Mouse (Mus musculus): ENCODE measurements around the gene Ppfibp2.

The Ppfibp2 gene

DNA sequence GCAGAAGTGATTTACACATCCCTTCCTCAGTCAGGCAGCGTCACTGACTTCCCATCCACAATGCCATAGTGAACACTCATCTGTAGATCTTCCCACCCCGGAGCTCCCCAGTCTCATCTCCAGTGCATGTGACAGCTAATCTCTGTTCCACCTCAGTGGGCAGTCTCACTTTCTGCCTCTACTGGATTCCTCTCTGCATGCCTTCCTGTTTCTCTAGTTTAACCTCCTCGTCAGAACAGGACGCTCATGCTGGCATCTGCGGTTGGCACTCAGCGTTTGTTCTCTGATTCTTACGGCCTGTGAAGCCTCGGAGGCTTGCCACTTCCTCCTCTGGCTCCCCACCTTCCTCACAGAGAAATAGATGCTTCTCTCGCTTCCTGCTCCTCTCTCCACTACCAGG, 112.6 kb downstream of the Ppfibp2 start:
- peak; percentile 46 to 63 for DNase-seq

DNA sequence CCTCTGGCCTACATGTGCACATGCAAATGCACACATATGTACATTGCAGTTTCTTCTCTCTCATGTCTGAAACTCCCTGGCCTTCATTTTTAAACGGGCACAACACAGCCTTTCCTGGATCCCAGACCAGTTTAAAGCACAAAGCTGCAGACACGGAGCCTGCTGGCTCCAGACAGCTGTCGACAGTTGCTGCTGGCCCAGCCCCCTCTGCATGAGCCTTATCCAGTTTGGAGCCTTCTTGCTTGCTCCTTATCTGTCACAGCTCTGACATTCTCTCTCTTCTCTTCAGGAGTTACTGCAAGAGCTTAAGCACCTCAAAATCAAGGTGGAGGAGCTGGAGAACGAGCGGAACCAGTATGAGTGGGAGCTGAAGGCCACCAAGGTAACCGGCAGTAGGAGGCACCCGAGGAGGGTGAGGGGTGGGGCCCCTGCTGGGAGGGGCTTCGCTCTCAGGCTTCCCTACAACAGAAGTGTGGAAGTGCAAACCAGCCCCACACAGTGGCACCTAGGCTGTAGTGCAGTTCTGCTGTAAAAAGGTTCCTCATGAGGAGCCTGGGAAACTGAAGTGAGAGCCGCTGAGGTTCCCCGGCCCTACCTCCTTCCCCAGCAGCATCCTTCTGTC, 113.6 kb downstream of the Ppfibp2 start:
- peak; percentile 89 to 93 for DNase-seq

DNA sequence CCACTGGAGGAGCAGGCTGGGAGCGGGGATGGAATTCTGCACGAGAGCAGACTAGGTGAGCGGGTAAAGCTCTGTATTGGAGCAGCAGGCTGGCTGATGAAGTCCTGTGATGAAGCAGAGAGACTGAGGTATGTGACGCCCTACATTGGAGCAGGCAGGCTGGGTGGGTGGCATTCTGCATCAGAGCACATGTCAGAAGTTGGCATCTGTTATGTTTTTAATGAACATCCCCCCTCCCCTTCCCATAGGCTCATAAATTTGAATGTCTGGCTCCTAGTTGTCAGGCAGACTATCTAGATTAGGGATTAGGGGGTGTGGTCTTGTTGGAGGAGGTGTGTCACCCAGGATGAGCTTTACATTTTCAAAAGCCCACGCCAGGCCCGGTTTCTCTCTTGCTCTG, 117.7 kb downstream of the Ppfibp2 start:
- DNase-seq: no peak

DNA sequence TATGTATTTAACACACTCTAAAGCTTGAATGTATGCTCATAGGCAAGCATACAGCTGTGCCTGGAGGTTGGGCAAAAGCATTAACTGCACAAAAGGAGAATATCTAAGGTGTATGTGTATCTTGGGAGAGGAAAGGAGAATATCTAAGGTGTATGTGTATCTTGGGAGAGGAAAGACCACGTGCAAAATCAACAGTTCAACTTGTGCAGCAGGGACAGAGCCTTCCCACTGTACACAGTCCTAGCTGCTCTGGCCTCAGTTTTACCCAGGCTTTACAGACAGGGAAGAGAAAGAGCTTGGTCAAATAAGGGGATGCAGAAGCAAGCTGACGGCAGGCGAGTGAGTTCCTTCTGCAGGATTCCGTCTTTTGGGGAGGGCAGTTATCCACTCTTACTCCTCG, 119.1 kb downstream of the Ppfibp2 start:
- no peak for DNase-seq

DNA sequence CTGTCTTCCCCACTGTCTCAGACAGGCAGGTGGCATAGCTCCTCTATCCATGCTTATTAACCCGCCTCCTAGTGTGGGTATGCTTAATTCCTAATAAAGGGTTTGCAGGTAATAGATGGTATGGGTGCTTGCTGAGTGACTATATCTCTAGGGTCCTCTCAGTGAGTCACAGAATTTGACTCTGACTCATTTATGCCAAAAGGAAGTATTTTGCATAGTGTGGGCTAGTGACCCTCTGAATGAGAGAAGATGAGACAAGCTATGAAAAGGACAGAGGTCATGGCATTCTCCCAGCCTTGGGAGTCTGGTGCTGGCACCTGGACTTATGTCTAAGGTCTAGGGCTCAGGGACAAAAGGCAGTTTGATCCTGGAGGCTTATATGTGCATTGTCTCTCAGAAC, 125.8 kb downstream of the Ppfibp2 start:
- no peak for DNase-seq

DNA sequence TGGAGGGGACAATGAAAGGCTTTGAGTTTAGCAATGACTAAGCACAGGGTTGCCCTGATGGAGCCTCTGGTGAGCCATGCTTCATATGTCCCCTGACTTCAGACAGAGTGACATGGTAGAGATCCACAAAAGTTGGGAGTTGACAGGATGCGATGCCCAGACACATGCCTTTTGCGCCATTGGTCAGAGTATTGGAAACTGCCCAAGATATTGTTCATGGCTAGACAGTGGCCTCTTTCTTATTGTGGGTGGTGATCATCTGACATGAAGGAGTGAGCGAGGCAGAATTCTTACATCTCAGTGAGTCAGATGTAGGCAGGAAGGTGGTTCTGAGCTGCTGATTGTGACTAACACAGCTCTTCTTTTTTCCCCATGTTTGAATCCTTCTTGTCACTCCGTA, 127.5 kb downstream of the Ppfibp2 start:
- no peak for DNase-seq

DNA sequence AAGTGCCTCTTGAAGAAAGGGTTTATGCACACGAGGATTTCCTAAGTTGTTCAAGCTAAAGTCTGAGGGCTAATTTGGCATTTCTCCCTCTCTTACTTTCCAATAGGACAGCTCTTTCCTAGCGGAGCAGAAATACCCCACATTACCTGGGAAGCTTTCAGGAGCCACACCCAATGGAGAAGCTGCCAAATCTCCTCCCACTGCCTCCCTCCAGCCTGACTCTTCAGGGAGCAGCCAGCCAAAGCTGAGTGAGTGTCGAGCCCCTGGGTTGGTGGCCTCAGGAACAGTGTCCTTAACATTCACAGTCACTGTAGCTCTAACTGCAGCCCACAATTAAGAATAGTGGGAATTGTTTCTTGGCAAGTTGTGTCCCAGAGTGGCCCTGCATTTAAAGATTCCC, 132.5 kb downstream of the Ppfibp2 start:
- DNase-seq: peak; percentile 54 to 65

DNA sequence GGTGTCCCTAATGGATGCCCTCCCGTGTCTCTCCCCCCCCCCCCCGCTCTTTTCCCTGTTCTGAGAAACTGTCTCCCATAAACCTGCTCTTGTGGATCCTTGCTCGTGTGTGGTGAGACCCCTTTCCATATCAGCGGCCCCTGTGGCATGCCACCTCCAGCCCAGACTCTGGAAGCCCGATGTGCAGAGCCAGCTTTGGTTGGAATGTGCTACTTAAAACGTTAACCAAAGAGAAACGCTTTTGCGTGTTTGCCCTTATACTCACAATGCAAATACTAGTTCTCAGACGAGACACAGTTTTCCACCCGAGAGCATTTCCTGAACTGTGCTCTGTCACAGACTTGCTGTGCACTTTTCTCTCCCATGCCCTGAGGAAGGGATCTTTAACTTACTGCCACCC, 135.6 kb downstream of the Ppfibp2 start:
- DNase-seq: no peak

DNA sequence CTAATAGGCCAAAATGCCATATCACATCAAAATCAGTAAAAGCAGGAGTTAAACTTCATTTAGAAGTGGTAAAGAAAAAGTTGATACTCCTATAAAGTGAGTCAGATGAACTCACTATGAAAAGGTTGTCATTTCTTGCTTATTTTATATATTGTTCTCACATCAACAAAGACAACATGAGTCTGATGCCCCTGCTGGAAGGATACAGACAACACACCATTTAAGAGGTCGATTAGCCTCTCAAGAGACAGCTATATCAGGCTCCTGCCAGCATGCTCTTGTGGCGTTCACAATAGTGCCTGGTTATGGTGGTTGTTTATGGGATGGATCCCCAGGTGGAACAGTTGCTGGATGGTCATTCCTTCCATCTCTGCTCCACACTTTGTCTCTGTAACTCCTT, 138.2 kb downstream of the Ppfibp2 start:
- no peak for DNase-seq

DNA sequence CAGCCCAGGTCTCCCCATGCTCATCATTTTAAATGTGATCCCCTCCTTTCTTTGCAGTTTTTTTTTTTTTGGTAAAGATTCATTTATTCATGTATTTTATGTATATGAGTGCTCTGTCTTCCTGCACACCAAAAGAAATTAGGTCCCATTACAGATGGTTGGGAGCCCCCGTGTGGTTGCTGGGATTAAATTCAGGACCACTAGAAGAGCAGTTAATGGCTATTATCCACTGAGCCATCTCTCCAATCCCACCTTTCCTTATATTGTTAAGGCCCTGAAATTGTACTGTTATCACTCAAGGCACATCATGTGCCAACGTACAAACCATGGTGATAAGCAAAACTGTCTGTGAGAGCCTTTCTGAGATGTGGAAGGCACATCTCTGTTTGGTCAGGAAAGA, 143.7 kb downstream of the Ppfibp2 start:
- no peak for DNase-seq

DNA sequence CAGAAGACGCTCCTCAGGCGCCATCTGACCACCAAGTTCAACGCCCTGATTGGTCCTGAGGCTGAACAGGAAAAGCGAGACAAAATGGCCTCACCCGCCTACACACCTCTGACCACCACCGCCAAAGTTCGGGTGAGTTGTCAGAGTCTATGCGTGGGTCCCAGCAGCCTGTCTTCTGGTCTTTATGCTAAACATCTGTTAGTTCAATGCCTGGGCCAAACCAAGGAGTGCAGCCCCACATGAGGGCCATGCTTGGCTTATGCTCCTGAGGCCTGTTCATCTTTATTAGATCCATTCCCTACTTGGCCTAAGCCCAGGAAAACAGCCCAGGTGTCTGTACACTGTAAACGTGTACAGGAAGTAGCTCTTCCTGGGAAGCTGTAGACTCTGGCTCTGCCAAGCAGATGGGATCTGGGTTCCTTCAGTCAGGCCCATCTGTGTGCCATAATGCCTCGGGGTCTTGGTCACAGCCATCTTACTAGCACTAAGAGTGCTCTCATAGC, 148.0 kb downstream of the Ppfibp2 start:
- DNase-seq: no peak

DNA sequence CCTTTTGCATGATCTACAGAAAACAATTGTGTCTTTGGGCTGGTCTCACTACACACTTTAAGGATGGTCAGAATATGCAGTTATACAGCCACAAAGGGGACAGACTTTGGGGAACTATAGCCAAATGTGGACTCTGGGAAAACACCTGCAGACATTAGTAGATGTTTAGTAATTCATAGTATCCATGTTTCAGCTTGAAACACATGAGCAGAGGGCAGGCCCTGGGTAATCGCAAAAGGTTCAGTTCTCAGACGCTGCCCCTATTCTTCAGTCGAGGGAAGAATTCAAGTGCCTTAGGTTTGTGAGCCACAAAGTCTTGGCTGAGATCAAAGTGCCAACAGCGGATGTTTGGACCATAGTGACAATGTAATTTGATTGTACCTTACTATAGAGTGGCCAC, 149.4 kb downstream of the Ppfibp2 start:
- no peak for DNase-seq

DNA sequence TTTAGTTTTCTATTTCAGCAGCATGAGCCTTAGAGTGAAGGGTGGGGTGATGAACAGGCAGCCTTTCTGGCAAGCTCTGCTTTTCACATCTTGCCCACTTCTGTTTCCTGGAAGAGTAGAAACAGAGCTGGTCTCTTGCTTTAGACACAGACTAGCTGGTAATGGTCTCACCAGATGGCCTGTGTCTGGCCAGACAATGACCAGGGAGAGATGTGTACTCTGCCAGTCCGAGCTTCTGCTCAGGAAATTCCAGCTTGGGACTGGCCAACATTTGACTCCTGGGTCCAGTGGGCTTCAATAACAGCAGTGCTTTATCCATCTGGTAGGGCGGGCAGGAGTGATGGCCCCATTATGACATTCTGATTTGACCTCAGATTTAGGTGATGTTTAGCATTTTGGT, 150.1 kb downstream of the Ppfibp2 start:
- DNase-seq: no peak

DNA sequence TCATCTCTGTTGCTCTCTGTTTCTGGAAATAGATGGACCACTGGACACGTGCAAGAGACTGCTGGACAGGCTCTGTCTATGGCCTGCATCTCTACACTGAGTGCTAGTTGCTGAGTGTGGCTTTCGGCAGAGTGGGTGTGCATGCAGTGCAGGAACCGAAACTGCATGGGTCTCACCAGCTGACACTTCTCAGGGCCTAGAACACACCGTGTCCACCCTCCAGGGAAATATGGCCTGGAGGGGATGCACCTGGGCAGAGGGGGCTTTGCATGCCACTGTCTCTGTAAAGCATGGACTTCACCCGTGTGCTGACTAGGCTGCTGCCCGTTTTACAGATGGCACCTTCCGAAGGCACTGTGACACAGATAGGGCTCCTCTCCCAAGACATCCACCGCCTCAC, 151.0 kb downstream of the Ppfibp2 start:
- DNase-seq: no peak

DNA sequence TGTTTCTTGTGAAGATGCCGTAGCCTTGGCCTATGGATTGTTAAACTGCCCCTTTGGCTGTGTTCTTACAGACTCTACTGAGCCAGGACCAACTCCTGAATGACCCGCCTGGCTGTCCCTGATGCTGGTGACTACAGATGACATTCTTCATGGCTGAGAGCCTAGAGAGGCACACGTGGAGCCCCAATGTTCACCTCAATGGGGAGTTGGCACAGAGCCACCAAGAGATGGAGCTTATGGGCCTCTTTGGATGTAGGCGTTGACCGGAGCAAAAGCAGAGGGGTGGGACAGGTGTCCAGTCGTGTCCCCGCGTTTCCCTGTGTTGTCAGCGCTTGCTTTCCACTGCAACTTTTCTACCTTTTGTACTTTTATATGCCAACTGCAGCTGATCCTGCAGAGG, 152.5 kb downstream of the Ppfibp2 start:
- DNase-seq: no peak

DNA sequence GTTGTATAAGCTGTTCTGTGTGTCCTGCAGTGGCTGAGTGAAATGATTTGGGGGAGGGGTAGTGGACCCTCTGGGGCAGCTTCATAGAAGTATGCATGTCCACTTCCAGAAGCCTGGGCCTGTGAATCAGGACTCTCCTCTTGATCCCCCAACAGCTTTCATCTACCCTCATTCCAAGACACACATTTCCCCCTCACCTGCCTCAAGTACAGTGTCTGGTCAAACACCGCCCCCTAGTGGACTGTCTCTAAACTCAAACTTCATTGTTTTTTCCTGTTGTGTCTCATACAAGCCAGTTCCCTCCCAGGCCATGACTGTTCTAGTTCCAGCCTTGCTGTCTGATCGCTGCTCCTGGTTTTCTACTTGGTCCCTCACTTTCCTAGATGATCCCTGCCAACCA, 152.9 kb downstream of the Ppfibp2 start:
- peak; percentile 20 to 48 for DNase-seq

DNA sequence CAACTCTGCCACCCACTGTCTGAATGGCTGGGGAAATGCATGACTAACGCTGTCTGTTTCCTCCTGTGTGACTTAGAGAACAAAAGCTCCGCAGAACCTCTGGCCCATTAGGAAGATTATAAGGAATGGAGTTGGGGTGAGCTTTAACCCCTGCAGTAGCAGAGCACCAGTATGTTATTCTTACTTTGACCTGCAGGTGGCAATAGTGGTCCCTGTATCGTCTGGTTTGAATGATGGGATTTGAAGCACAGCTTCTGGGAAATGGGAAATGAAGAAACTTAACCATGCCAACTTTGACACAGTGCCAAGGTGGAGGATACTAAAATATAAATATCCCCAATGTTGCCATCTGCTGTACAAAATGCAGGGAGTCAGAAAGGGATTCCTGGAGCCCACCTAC, 154.3 kb downstream of the Ppfibp2 start:
- peak in 1 of 2 experiments; percentile 18 for DNase-seq

DNA sequence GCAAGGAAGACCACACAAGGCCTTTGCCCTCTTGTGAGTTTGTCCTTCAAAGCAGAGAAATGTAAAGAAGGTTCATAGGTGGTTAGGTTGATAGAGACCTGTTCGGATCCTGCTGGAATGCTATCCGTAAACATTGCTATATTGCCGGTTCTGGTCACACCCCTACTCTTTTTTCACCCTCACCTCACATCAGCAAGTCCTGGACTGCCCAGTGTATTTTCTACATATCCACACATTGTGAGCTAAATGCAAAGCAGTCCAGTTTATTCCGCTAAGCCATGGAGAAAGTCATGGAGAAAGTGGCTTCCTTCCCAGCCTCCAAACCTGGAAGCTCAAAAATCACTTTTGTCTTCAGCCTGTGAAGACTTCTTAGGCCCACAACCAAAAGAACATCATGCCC, 154.7 kb downstream of the Ppfibp2 start:
- DNase-seq: no peak

DNA sequence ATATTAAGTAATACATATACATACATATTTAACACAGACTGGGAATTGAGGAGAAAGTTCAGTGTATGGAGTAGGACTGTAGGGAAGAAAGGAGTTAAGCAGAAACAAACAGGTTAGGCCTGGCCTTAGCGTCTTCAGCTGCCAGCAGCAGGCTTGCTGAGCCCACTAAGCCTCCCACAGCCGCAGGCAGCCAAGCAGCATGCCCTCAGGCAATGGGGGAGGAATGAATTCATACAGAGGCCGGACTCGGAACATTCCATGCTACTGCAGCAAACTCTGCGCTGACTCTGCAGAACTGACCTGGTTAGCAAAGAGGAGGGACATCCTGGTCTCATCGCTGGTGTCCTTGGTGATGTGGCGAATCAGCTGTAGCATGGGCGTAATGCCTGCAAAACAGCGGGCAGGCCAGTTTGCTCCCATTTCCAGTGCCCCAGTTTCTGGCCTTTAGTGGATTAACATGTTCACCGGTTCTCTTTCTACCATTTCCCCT, 157.1 kb downstream of the Ppfibp2 start:
- no peak for DNase-seq

DNA sequence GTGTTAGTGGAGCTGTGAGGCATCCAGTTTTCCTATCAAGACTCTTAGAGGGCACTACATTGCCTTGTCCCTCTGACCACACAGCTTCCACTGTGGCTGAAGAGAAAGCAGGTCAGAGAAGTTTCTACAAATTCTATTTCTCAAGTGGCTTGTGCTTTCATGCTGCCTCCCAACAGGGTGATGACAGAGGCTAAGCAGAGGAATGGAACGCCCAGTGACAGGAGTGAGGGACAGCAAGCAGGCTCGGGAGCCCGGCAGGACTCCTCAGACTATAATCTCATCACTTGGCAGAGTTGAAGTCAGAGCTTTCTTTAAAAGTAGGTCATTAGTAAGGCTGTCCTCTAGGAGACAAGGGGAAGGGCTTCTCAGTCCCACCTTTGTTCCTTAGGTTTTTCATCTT, 160.9 kb downstream of the Ppfibp2 start:
- DNase-seq: no peak

DNA sequence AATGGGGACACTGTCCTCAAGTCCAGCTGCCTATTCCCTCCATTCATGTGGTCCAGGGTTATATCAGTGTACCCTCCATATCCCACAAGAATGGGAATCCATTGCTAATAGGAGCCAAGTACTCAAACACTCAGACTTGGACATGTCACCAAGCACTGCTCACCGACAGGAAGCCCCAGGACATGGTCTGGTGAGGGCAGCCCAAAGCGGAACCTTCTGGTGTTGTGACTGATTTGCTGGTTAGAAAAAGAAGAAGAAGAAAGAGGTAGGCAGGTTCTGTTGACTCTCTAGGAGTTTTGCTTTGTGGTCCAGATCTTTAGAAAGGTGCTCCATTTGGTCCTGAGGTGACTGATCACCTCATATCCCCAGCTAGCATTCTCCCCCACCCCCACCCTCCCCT, 161.7 kb downstream of the Ppfibp2 start:
- no peak for DNase-seq

DNA sequence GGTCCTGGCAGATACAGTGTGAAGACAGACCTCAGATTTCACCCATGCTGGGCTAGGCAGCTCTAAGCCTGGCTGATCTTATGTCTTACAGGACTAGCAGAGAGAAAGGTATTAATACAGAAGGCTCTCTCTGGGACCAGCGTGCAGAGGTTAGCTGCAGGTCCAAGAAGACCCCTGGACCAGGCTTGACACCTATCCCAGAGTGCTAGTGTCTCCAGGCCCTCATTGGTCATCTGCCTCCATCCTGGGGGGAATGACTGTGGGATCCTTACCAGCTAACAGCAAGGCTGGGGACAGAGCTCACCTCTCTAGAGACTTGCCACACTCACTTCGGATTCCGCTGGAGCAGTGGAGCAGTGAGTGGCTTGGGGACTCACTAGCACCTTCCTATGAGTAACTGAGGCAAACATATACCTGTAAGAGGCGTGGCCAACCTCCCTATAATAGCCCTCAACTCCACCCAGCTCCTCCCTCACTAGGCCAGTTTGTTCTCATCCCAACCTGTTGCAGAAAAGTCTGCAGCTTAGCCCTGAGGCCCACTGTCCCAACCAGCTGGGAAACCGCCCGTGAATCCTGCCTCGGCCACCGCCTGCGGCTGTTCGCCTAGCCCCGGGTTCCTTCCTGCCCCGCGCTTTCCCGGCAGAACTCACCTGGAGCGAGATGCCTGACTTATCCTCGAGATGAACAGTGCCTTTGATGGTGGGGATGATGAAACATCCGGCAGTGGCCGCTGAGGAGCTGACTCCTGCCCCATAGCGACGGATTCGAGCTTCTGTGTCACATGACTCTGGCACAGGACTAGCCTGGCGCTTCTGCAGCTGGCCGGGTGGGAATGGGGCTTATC, 162.5 kb downstream of the Ppfibp2 start, which contains the start of gene Cyb5r2:
TSS of gene Cyb5r2 (minus strand) at position 725 of the 844 bp plus-strand sequence.
- peak in 1 of 2 experiments; percentile 15 for DNase-seq

DNA sequence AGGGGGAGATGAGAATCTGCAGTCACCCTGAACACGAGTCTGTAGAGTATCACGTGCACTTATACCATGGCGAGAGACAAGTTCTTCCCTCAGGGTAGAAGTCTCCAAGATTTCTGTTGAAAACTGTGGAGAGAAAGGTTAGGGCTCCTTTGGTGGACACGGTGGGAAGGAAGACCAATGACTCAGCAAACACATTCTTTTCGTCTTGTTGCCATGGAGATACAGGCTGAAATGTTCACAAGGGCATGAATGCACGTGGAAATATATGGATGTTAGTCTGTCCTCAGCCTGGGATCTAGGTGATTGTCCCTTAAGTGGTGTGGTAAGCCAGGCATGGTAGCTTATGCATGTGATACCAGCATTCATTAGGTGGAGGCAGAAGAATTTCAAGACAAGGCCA, 175.8 kb downstream of the Ppfibp2 start:
- no peak for DNase-seq

DNA sequence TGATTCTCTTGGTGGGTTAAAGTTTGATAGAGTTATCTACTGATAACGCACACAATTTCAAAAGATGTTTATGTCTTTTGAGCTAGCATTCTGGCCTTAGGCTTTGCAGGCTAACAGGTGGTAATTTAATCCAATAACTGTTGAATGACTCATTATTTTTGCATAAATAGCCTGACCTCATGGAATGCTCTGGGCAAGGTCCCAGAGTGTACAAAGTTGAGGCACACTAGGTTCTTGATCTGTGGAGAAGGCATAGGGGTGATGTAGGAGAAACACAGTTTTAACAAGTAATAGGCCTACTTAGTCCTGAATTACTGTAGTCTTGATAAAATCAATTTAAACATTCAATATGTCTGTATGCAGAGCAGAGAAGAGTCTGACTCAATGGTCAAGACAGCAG, 183.2 kb downstream of the Ppfibp2 start:
- no peak for DNase-seq

All from lung, adult 18-20 months (tissue).